Mouse (Mus musculus) intestine, embryonic 14.5 days (tissue): ENCODE data around the gene Pnmal2. TPM values are rescaled to one million over a fixed set of nuclear protein-coding genes. Genes with fewer than 3 reads are reported as not detected.

ENCODE experiments used
- ATAC-seq: fragments of 200-750 bp; cut with Nextera tagmentation; replicated peaks from 2 replicates; pipeline ENCODE4 v1.8.0; 2017; ENCODE audit warnings: low read depth, moderate number of reproducible peaks, moderate TSS enrichment, moderate library complexity; ENCODE audit not compliant: low FRiP score, low TSS enrichment
- DNase-seq: peaks from one replicate; pipeline ENCODE4 v3.0.0-alpha.2; 2018; ENCODE audit warnings: low spot score
- H3K27ac ChIP-seq: fragments of 300-500 bp; sonication (generic); 2 replicates; pipeline ENCODE4 v1.5.1; 2014; ENCODE audit warnings: low read depth, mild to moderate bottlenecking, control low read depth
- H3K27me3 ChIP-seq: fragments of 300-500 bp; sonication (generic); replicated peaks from 2 replicates; pipeline ENCODE4 v1.6.1; 2014; ENCODE audit warnings: low read length, control low read depth; ENCODE audit not compliant: control insufficient read depth, insufficient read depth
- H3K36me3 ChIP-seq: fragments of 300-500 bp; sonication (generic); 2 replicates; pipeline ENCODE4 v1.6.1; 2014; ENCODE audit warnings: low read length, control low read depth; ENCODE audit not compliant: control insufficient read depth, insufficient read depth
- H3K4me1 ChIP-seq: fragments of 300-500 bp; sonication (generic); replicated peaks from 2 replicates; pipeline ENCODE4 v1.6.1; 2014; ENCODE audit warnings: low read length, control low read depth, mixed read lengths; ENCODE audit not compliant: control insufficient read depth, insufficient read depth
- H3K4me2 ChIP-seq: fragments of 300-500 bp; sonication (generic); 2 replicates; pipeline ENCODE4 v1.6.1; 2014; ENCODE audit warnings: low read length
- H3K4me3 ChIP-seq: fragments of 300-500 bp; sonication (generic); 2 replicates; pipeline ENCODE4 v1.5.1; 2014; ENCODE audit warnings: low read depth, low read length, control low read depth, mixed read lengths
- H3K9ac ChIP-seq: fragments of 300-500 bp; sonication (generic); 2 replicates; pipeline ENCODE4 v1.6.1; 2014; ENCODE audit warnings: mild to moderate bottlenecking, low read length
- H3K9me3 ChIP-seq: fragments of 300-500 bp; sonication (generic); 2 replicates; pipeline ENCODE4 v1.6.1; 2016; ENCODE audit warnings: low read length, control low read depth; ENCODE audit not compliant: control insufficient read depth
- WGBS: fragments of 180-500 bp; shearing (Covaris S2); extraction: QIAGEN DNeasy Blood & Tissue Kit; methylation state at CpG from one replicate; pipeline ENCODE4 v1.1.7; 2014; 5-methylcytosine and 5-hydroxymethylcytosine counted together
- polyA plus RNA-seq: library from polyadenylated mRNA; unstranded; fragments of >200 nt; fragmentation: Nextera tagmentation; extraction: Ambion mirVana; gene quantifications from 2 replicates; pipeline ENCODE4 v1.2.1, GENCODE M21; 2014

Pnmal2 gene
- polyA plus RNA-seq, 1 experiment from 2014 or later: 5.3 TPM

GRCm38 (mm10) chr7:16945419-16945818 lies 937 bp downstream of the Pnmal2 start:
- Histone ChIP-seq H3K4me1 (peaks cover 44% of the 10 kb centered on the region), H3K27ac (no peak overlapping the region), H3K27me3 (peaks cover 49% of the 10 kb centered on the region), H3K9me3 (no peaks in the 10 kb centered on the region), H3K4me2 (peak overlapping the region; percentile 74), H3K36me3 (no peaks in the 10 kb centered on the region), H3K9ac (no peak overlapping the region), H3K4me3 (peak overlapping the region; percentile 49)
- no peak for ATAC-seq
- peak; percentile 63 for DNase-seq
- WGBS: 23% methylated on average over 17 of the region's 17 CpGs

- WGBS: 9% methylated on average over 53 of the region's 53 CpGs
- no peak for ATAC-seq
- Histone ChIP-seq H3K36me3 (no peaks in the 10 kb centered on the region), H3K9ac (0 out of 2 replicates have a peak overlapping the region, but pooled peaks have one; percentile 20), H3K4me3 (peak overlapping the region; percentile 31), H3K27me3 (peaks cover 49% of the 10 kb centered on the region), H3K9me3 (no peaks in the 10 kb centered on the region), H3K27ac (no peak overlapping the region), H3K4me2 (peak overlapping the region; percentile 61), H3K4me1 (peaks cover 41% of the 10 kb centered on the region)
- DNase-seq: peak; percentile 67
Observed at GRCm38 (mm10) chr7:16946441-16947348, 2.2 kb downstream of the Pnmal2 start.

GRCm38 (mm10) chr7:16947349-16947895 lies 2.9 kb downstream of the Pnmal2 start:
- Histone ChIP-seq H3K9me3 (no peaks in the 10 kb centered on the region), H3K27ac (no peak overlapping the region), H3K36me3 (no peaks in the 10 kb centered on the region), H3K9ac (no peak overlapping the region), H3K4me1 (peaks cover 41% of the 10 kb centered on the region), H3K27me3 (peaks cover 49% of the 10 kb centered on the region), H3K4me2 (peak overlapping the region; percentile 61), H3K4me3 (peak overlapping the region; percentile 31)
- ATAC-seq (no peak), DNase-seq (no peak)
- WGBS: 27% methylated on average over 21 of the region's 22 CpGs

GRCm38 (mm10) chr7:16947959-16948361 lies 3.5 kb downstream of the Pnmal2 start:
- Histone ChIP-seq H3K27me3 (peaks cover 49% of the 10 kb centered on the region), H3K9me3 (no peaks in the 10 kb centered on the region), H3K4me1 (peaks cover 41% of the 10 kb centered on the region), H3K27ac (0 out of 2 replicates have a peak overlapping the region, but pooled peaks have one; percentile 1), H3K36me3 (no peaks in the 10 kb centered on the region), H3K4me3 (no peak overlapping the region), H3K4me2 (peak overlapping the region; percentile 61), H3K9ac (no peak overlapping the region)
- no peak for DNase-seq
- 8% methylated on average over 4 of the region's 4 CpGs for WGBS
- no peak for ATAC-seq

GRCm38 (mm10) chr7:16948923-16949458 lies 4.5 kb downstream of the Pnmal2 start:
- 63% methylated on average over 8 of the region's 8 CpGs for WGBS
- Histone ChIP-seq H3K27me3 (peaks cover 49% of the 10 kb centered on the region), H3K4me1 (peaks cover 39% of the 10 kb centered on the region)

GRCm38 (mm10) chr7:16949908-16950841 lies 5.7 kb downstream of the Pnmal2 start:
- no peak overlapping the region for H3K27ac ChIP-seq
- peak; percentile 95 for DNase-seq
- peak overlapping the region; percentile 56 for H3K4me2 ChIP-seq
- no peaks in the 10 kb centered on the region for H3K9me3 ChIP-seq
- peak overlapping the region; percentile 20 for H3K4me3 ChIP-seq
- H3K4me1 ChIP-seq: peaks cover 36% of the 10 kb centered on the region
- peak; percentile 38; the same call in 1 of the 2 replicates for ATAC-seq
- no peak overlapping the region for H3K9ac ChIP-seq
- peaks cover 45% of the 10 kb centered on the region for H3K27me3 ChIP-seq
- no peaks in the 10 kb centered on the region for H3K36me3 ChIP-seq
- whole genome bisulfite sequencing: 13% methylated on average over 29 of the region's 29 CpGs

More at GRCm38 (mm10) chr7:16948923-16949458, 4.5 kb downstream of the Pnmal2 start:
- Histone ChIP-seq H3K9me3 (no peaks in the 10 kb centered on the region), H3K4me2 (no peak overlapping the region), H3K9ac (no peak overlapping the region), H3K36me3 (no peaks in the 10 kb centered on the region), H3K4me3 (no peak overlapping the region), H3K27ac (no peak overlapping the region)
- ATAC-seq (no peak), DNase-seq (no peak)

GRCm38 (mm10) chr7:16950861-16951635 lies 6.6 kb downstream of the Pnmal2 start:
- H3K4me1 ChIP-seq: peaks cover 29% of the 10 kb centered on the region
- no peak overlapping the region for H3K27ac ChIP-seq
- 26% methylated on average over 18 of the region's 18 CpGs for WGBS
- H3K36me3 ChIP-seq: no peaks in the 10 kb centered on the region
- H3K9ac ChIP-seq: no peak overlapping the region
- peak; percentile 80 for ATAC-seq
- peak overlapping the region; percentile 22; the same call in 1 of the 2 replicates for H3K4me2 ChIP-seq
- H3K27me3 ChIP-seq: peaks cover 37% of the 10 kb centered on the region
- H3K9me3 ChIP-seq: no peaks in the 10 kb centered on the region
- peak; percentile 91 for DNase-seq
- H3K4me3 ChIP-seq: no peak overlapping the region
